Mouse (Mus musculus) megakaryocyte, embryonic 14.5 days (primary cell): ENCODE data around the gene Steap1. TPM values are rescaled to one million over a fixed set of nuclear protein-coding genes. Genes with fewer than 3 reads are reported as not detected.

Experiments
- H3K27me3 ChIP-seq: replicated peaks from 2 replicates; pipeline ENCODE3; 2012; ENCODE audit warnings: inconsistent platforms
- H3K36me3 ChIP-seq: replicated peaks from 2 replicates; pipeline ENCODE3; 2012; ENCODE audit warnings: low read length, inconsistent platforms, mixed read lengths
- H3K4me1 ChIP-seq: 2 replicates; pipeline ENCODE4 v1.6.1; 2012; ENCODE audit warnings: inconsistent platforms
- H3K4me3 ChIP-seq: replicated peaks from 2 replicates; pipeline ENCODE3; 2012; ENCODE audit warnings: moderate library complexity, mild to moderate bottlenecking, inconsistent platforms
- H3K9me3 ChIP-seq: 2 replicates; pipeline ENCODE4 v1.6.1; 2012; ENCODE audit warnings: inconsistent platforms
- FLI1 ChIP-seq: IDR thresholded peaks from 2 replicates; pipeline ENCODE4 v1.6.1; 2012; ENCODE audit warnings: low read length, inconsistent platforms, mixed read lengths
- GATA1 ChIP-seq: IDR thresholded peaks from 3 replicates; pipeline ENCODE4 v1.6.1; 2012; ENCODE audit warnings: mixed read lengths, low read length, inconsistent platforms, borderline replicate concordance
- polyA plus RNA-seq: library from polyadenylated mRNA; stranded (reverse); fragments of >175 nt; gene quantifications from 2 replicates; pipeline ENCODE4 v1.2.3, GENCODE M21; 2012; ENCODE audit warnings: low replicate concordance; ENCODE audit not compliant: insufficient read depth

Gene Steap1
- polyA plus RNA-seq, 1 experiment: not detected

GRCm38 (mm10) chr5:5688945-5689540, 60.1 kb downstream of the Steap1 start:
- Histone ChIP-seq H3K27me3 (peaks cover 27% of the 10 kb centered on the region), H3K4me1 (peaks cover 7% of the 10 kb centered on the region), H3K9me3 (no peaks in the 10 kb centered on the region), H3K36me3 (no peaks in the 10 kb centered on the region), H3K4me3 (no peak overlapping the region)
- no peak for TF ChIP-seq GATA1
- no peak for TF ChIP-seq FLI1

- peaks cover 19% of the 10 kb centered on the region for H3K27me3 ChIP-seq
- H3K4me1 ChIP-seq: no peaks in the 10 kb centered on the region
- no peak overlapping the region for H3K4me3 ChIP-seq
- TF ChIP-seq GATA1 (no peak), FLI1 (no peak)
- no peaks in the 10 kb centered on the region for H3K9me3 ChIP-seq
- no peaks in the 10 kb centered on the region for H3K36me3 ChIP-seq
These were observed 60.9 kb downstream of the Steap1 start for GRCm38 (mm10) chr5:5688228-5688627.

GRCm38 (mm10) chr5:5686973-5687372, 62.2 kb downstream of the Steap1 start:
- no peak for TF ChIP-seq FLI1
- no peak for TF ChIP-seq GATA1
- peaks cover 10% of the 10 kb centered on the region for H3K27me3 ChIP-seq
- no peaks in the 10 kb centered on the region for H3K36me3 ChIP-seq
- no peaks in the 10 kb centered on the region for H3K9me3 ChIP-seq
- H3K4me1 ChIP-seq: no peaks in the 10 kb centered on the region
- no peak overlapping the region for H3K4me3 ChIP-seq

Other genes with a start within 250 kb of the Steap1 start
- not detected in 2 replicates for gene Cldn12, start 234.4 kb downstream of the Steap1 start, polyA plus RNA-seq
- 1.5 TPM in 1 of 2 replicates, not detected in the other for gene Gtpbp10, start 189.8 kb downstream of the Steap1 start, polyA plus RNA-seq
- not detected in 2 replicates for gene Gm8773, start 175.5 kb downstream of the Steap1 start, polyA plus RNA-seq
- gene Cfap69, start 85.1 kb downstream of the Steap1 start, polyA plus RNA-seq: not detected in 2 replicates
- gene Steap2, start 54.7 kb downstream of the Steap1 start, polyA plus RNA-seq: not detected in 2 replicates